Mouse (Mus musculus) forebrain, embryonic 10.5 days (tissue): ENCODE results near the gene Clmp. TPM values are rescaled to one million over a fixed set of nuclear protein-coding genes. Genes with fewer than 3 reads are reported as not detected.

Experiments
- DNase-seq: peaks from one replicate; pipeline ENCODE4 v3.0.0-alpha.2; 2017; ENCODE audit warnings: low spot score; ENCODE audit errors: extremely low spot score
- H3K27ac ChIP-seq: fragments of 300-500 bp; sonication (generic); 2 replicates; pipeline ENCODE4 v1.5.1; 2016; ENCODE audit warnings: mild to moderate bottlenecking
- H3K27me3 ChIP-seq: fragments of 300-500 bp; sonication (generic); 2 replicates; pipeline ENCODE4 v1.6.1; 2016; ENCODE audit warnings: mild to moderate bottlenecking; ENCODE audit not compliant: poor library complexity, severe bottlenecking
- H3K36me3 ChIP-seq: fragments of 300-500 bp; sonication (generic); replicated peaks from 2 replicates; pipeline ENCODE4 v1.6.1; 2016; ENCODE audit warnings: mild to moderate bottlenecking, moderate library complexity
- H3K4me1 ChIP-seq: fragments of 300-500 bp; sonication (generic); 2 replicates; pipeline ENCODE4 v1.6.1; 2016
- H3K4me3 ChIP-seq: fragments of 300-500 bp; sonication (generic); 2 replicates; pipeline ENCODE4 v1.5.1; 2016; ENCODE audit warnings: mild to moderate bottlenecking, moderate library complexity
- H3K9me3 ChIP-seq: fragments of 300-500 bp; sonication (generic); 2 replicates; pipeline ENCODE4 v1.6.1; 2016; ENCODE audit warnings: mild to moderate bottlenecking, moderate library complexity
- WGBS: fragments of 180-500 bp; shearing (Covaris S2); methylation state at CpG from one replicate; pipeline ENCODE4 v1.1.7; 2016; 5-methylcytosine and 5-hydroxymethylcytosine counted together
- polyA plus RNA-seq: library from polyadenylated mRNA; unstranded; fragments of >200 nt; fragmentation: Nextera tagmentation; extraction: Ambion mirVana; gene quantifications from 2 replicates; pipeline ENCODE4 v1.2.1, GENCODE M21; 2016

Clmp gene
- polyA plus RNA-seq, 1 experiment from 2014 or later: 15.4 TPM

- Histone ChIP-seq H3K4me1 (peaks cover 10% of the 10 kb centered on the region), H3K9me3 (no peaks in the 10 kb centered on the region), H3K27ac (no peak overlapping the region), H3K4me3 (no peak overlapping the region), H3K27me3 (no peaks in the 10 kb centered on the region), H3K36me3 (no peaks in the 10 kb centered on the region)
- no peak for DNase-seq
- 76% methylated on average over 5 of the region's 5 CpGs for WGBS
These were observed 39.2 kb downstream of the Clmp start for GRCm38 (mm10) chr9:40724978-40725377.

- H3K27ac ChIP-seq: no peak overlapping the region
- WGBS: 87% methylated on average over 4 of the region's 4 CpGs
- no peaks in the 10 kb centered on the region for H3K36me3 ChIP-seq
- no peaks in the 10 kb centered on the region for H3K9me3 ChIP-seq
- peaks cover 25% of the 10 kb centered on the region for H3K4me1 ChIP-seq
- H3K27me3 ChIP-seq: no peaks in the 10 kb centered on the region
- no peak overlapping the region for H3K4me3 ChIP-seq
- DNase-seq: no peak
These were observed 41.5 kb downstream of the Clmp start for GRCm38 (mm10) chr9:40727140-40727823.

- H3K9me3 ChIP-seq: no peaks in the 10 kb centered on the region
- H3K4me1 ChIP-seq: peaks cover 32% of the 10 kb centered on the region
- 93% methylated on average over 7 of the region's 7 CpGs for WGBS
- no peak for DNase-seq
- no peaks in the 10 kb centered on the region for H3K27me3 ChIP-seq
- no peak overlapping the region for H3K4me3 ChIP-seq
- no peak overlapping the region for H3K27ac ChIP-seq
- H3K36me3 ChIP-seq: no peaks in the 10 kb centered on the region
These were observed 42.2 kb downstream of the Clmp start for GRCm38 (mm10) chr9:40727824-40728495.

GRCm38 (mm10) chr9:40730302-40730700 lies 44.5 kb downstream of the Clmp start:
- H3K9me3 ChIP-seq: no peaks in the 10 kb centered on the region
- WGBS: 64% methylated on average over 12 of the region's 12 CpGs
- no peaks in the 10 kb centered on the region for H3K27me3 ChIP-seq
- DNase-seq: no peak
- peak overlapping the region; percentile 90 for H3K27ac ChIP-seq
- no peaks in the 10 kb centered on the region for H3K36me3 ChIP-seq
- H3K4me3 ChIP-seq: peak overlapping the region; percentile 54
- H3K4me1 ChIP-seq: peaks cover 27% of the 10 kb centered on the region

- H3K27ac ChIP-seq: peak overlapping the region; percentile 90
- DNase-seq: peak; percentile 81
- no peaks in the 10 kb centered on the region for H3K9me3 ChIP-seq
- no peaks in the 10 kb centered on the region for H3K36me3 ChIP-seq
- peak overlapping the region; percentile 54 for H3K4me3 ChIP-seq
- WGBS: under 1% methylated on average over 35 of the region's 35 CpGs
- no peaks in the 10 kb centered on the region for H3K27me3 ChIP-seq
- H3K4me1 ChIP-seq: peaks cover 27% of the 10 kb centered on the region
These were observed 45.2 kb downstream of the Clmp start for GRCm38 (mm10) chr9:40730701-40731590.

GRCm38 (mm10) chr9:40731591-40732048 lies 45.9 kb downstream of the Clmp start:
- H3K4me1 ChIP-seq: peaks cover 27% of the 10 kb centered on the region
- no peaks in the 10 kb centered on the region for H3K27me3 ChIP-seq
- no peaks in the 10 kb centered on the region for H3K36me3 ChIP-seq
- peak overlapping the region; percentile 54 for H3K4me3 ChIP-seq
- H3K9me3 ChIP-seq: no peaks in the 10 kb centered on the region
- peak overlapping the region; percentile 90 for H3K27ac ChIP-seq
- 7% methylated on average over 7 of the region's 7 CpGs for WGBS
- no peak for DNase-seq

GRCm38 (mm10) chr9:40732302-40732701 lies 46.5 kb downstream of the Clmp start:
- H3K4me3 ChIP-seq: no peak overlapping the region
- WGBS: 51% methylated on average over 2 of the region's 2 CpGs
- H3K9me3 ChIP-seq: no peaks in the 10 kb centered on the region
- no peaks in the 10 kb centered on the region for H3K36me3 ChIP-seq
- DNase-seq: no peak
- H3K27ac ChIP-seq: 0 out of 2 replicates have a peak overlapping the region, but pooled peaks have one; percentile 90
- no peaks in the 10 kb centered on the region for H3K27me3 ChIP-seq
- H3K4me1 ChIP-seq: peaks cover 27% of the 10 kb centered on the region

GRCm38 (mm10) chr9:40737117-40737516 lies 51.4 kb downstream of the Clmp start:
- 82% methylated on average over 6 of the region's 6 CpGs for WGBS
- H3K27ac ChIP-seq: no peak overlapping the region
- H3K27me3 ChIP-seq: no peaks in the 10 kb centered on the region
- H3K36me3 ChIP-seq: no peaks in the 10 kb centered on the region
- DNase-seq: no peak
- peaks cover 8% of the 10 kb centered on the region for H3K4me1 ChIP-seq
- H3K4me3 ChIP-seq: no peak overlapping the region
- no peaks in the 10 kb centered on the region for H3K9me3 ChIP-seq

- Histone ChIP-seq H3K36me3 (no peaks in the 10 kb centered on the region), H3K27me3 (no peaks in the 10 kb centered on the region), H3K9me3 (no peaks in the 10 kb centered on the region), H3K4me1 (peaks cover 24% of the 10 kb centered on the region), H3K4me3 (no peak overlapping the region), H3K27ac (no peak overlapping the region)
- no peak for DNase-seq
- 65% methylated on average over 7 of the region's 7 CpGs for WGBS
These were observed 57.8 kb downstream of the Clmp start for GRCm38 (mm10) chr9:40743525-40744034.

- Histone ChIP-seq H3K27ac (no peak overlapping the region), H3K4me3 (no peak overlapping the region), H3K9me3 (no peaks in the 10 kb centered on the region), H3K4me1 (peaks cover 24% of the 10 kb centered on the region), H3K27me3 (no peaks in the 10 kb centered on the region), H3K36me3 (no peaks in the 10 kb centered on the region)
- WGBS: 56% methylated on average over 3 of the region's 3 CpGs
- DNase-seq: no peak
These were observed 58.5 kb downstream of the Clmp start for GRCm38 (mm10) chr9:40744233-40744632.

GRCm38 (mm10) chr9:40746796-40747195 lies 61.0 kb downstream of the Clmp start:
- Histone ChIP-seq H3K4me1 (peaks cover 24% of the 10 kb centered on the region), H3K4me3 (no peak overlapping the region), H3K27me3 (no peaks in the 10 kb centered on the region), H3K27ac (no peak overlapping the region), H3K9me3 (no peaks in the 10 kb centered on the region), H3K36me3 (no peaks in the 10 kb centered on the region)
- WGBS: 87% methylated on average over 9 of the region's 9 CpGs
- DNase-seq: no peak

GRCm38 (mm10) chr9:40747249-40747648 lies 61.5 kb downstream of the Clmp start:
- Histone ChIP-seq H3K4me1 (peaks cover 24% of the 10 kb centered on the region), H3K27me3 (no peaks in the 10 kb centered on the region), H3K4me3 (no peak overlapping the region), H3K9me3 (no peaks in the 10 kb centered on the region), H3K27ac (no peak overlapping the region), H3K36me3 (no peaks in the 10 kb centered on the region)
- DNase-seq: no peak
- 88% methylated on average over 9 of the region's 9 CpGs for WGBS
